Mouse (Mus musculus) thymus, postnatal 14 days (tissue): Measurements from ENCODE around the gene Cemip.

Source experiments
- DNase-seq: peaks from one replicate; pipeline ENCODE4 v3.0.0; 2021

The Cemip gene

GRCm38 (mm10) chr7:84090793-84091192 is 4.5 kb upstream of the Cemip start:
- DNase-seq: no peak

- peak; percentile 32 for DNase-seq
Measured at GRCm38 (mm10) chr7:84089777-84090176, 3.5 kb upstream of the Cemip start.

- DNase-seq: peak; percentile 85
Measured at GRCm38 (mm10) chr7:84088971-84089370, 2.7 kb upstream of the Cemip start.

GRCm38 (mm10) chr7:84088191-84088590 is 1.9 kb upstream of the Cemip start:
- no peak for DNase-seq

- DNase-seq: peak; percentile 69
Measured at GRCm38 (mm10) chr7:84085049-84085945, 1.0 kb downstream of the Cemip start.

GRCm38 (mm10) chr7:84077257-84078013 is 8.9 kb downstream of the Cemip start:
- DNase-seq: no peak

GRCm38 (mm10) chr7:84074266-84074665 is 12.0 kb downstream of the Cemip start:
- DNase-seq: no peak

GRCm38 (mm10) chr7:84073856-84074255 is 12.4 kb downstream of the Cemip start:
- no peak for DNase-seq

GRCm38 (mm10) chr7:84068931-84069330 is 17.4 kb downstream of the Cemip start:
- no peak for DNase-seq

GRCm38 (mm10) chr7:84059799-84060198 is 26.5 kb downstream of the Cemip start:
- DNase-seq: no peak

- no peak for DNase-seq
Measured at GRCm38 (mm10) chr7:84055961-84056629, 30.2 kb downstream of the Cemip start.

GRCm38 (mm10) chr7:84053856-84054255 is 32.4 kb downstream of the Cemip start:
- no peak for DNase-seq

- DNase-seq: no peak
Measured at GRCm38 (mm10) chr7:84051423-84051822, 34.9 kb downstream of the Cemip start.

GRCm38 (mm10) chr7:84045546-84045945 is 40.8 kb downstream of the Cemip start:
- DNase-seq: no peak

GRCm38 (mm10) chr7:84044581-84045290 is 41.6 kb downstream of the Cemip start:
- no peak for DNase-seq

GRCm38 (mm10) chr7:84042726-84043125 is 43.6 kb downstream of the Cemip start:
- no peak for DNase-seq

- no peak for DNase-seq
Measured at GRCm38 (mm10) chr7:84039856-84040522, 46.3 kb downstream of the Cemip start.

GRCm38 (mm10) chr7:84038642-84039041 is 47.7 kb downstream of the Cemip start:
- DNase-seq: no peak

- no peak for DNase-seq
Measured at GRCm38 (mm10) chr7:84032831-84033230, 53.5 kb downstream of the Cemip start.

- DNase-seq: no peak
Measured at GRCm38 (mm10) chr7:84029120-84029771, 57.1 kb downstream of the Cemip start.

GRCm38 (mm10) chr7:84028368-84028767 is 57.9 kb downstream of the Cemip start:
- no peak for DNase-seq
